Mouse (Mus musculus) activated CD4-positive, CD25-positive, alpha-beta regulatory T cell, adult 4 months (primary cell): ENCODE results near the gene Rpl12. TPM values are rescaled to one million over a fixed set of nuclear protein-coding genes. Genes with fewer than 3 reads are reported as not detected.
"Not testable (repeated sequence)": the region's sequence is repeated elsewhere in the genome, so short reads cannot be mapped to it uniquely, and the experiment has no call there.

ENCODE experiments used
- ATAC-seq: one replicate; pipeline ENCODE4 v1.8.0; 2017
- polyA plus RNA-seq, 2 experiments: library from polyadenylated mRNA; unstranded; fragments of 100-300 nt; shearing (Covaris generic); gene quantifications; one replicate each; pipeline ENCODE4 v1.2.1; 2017

The Rpl12 gene
- polyA plus RNA-seq, 2 experiments from 2014 or later, result 52.9 to 648 TPM

DNA sequence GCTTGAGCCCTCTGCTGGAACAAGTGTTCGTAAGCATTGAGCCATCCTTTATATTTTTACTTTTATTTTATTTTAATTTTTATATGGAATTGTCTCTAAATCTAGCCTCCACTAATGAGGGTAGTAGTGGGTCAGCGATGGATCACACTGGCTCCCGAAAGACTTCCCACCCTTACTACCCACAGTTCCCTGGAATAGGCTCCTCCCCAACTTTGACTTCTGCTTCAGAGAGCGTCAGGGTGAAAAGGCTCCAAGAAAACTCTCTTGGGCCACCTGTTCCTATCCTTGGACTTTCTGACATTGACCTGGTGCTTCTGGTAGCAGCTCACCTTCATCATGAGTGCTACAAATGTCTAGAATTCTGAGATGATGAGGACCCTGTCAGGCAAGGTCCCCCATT lies 21.3 kb downstream of the Rpl12 start:
- ATAC-seq, result no peak

DNA sequence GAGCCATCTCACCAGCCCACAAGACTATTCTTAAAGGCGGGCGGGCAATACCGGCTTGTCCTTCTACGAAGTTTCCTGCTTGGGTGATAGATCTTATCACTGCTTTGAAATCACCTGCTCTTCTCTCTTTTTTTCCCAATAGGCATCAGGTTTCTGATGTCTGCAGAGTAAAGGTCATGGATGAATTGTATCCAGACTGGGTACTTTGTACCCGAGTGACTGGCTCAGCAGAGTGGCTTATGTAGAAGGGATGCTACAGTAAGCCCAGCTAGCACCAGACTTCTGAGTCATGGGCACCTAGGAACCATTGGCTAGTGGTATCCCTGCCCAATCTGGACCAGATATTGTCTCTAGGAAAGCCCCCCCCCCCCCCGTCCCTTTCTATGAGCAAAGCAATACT lies 22.3 kb downstream of the Rpl12 start:
- no peak for ATAC-seq

DNA sequence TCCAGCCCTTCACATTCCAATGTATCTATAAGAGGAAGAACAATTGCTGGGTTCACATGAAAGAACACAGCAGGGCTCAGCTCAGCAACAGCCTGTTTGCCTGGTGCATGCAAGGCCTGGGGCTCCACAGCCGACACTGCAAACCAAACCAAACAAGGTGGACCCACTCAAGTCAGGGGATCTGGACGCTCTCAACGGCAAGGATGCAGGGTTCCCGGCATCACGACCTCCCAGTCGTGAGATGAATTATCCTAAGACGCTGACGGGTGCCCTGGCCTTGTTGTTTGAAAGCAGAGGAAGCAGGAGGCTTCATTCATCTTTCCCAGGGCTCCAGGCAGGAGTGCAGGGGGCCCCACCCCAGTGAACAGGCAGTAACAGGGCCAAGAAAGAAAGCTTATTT lies 24.5 kb downstream of the Rpl12 start:
- ATAC-seq, result no peak

DNA sequence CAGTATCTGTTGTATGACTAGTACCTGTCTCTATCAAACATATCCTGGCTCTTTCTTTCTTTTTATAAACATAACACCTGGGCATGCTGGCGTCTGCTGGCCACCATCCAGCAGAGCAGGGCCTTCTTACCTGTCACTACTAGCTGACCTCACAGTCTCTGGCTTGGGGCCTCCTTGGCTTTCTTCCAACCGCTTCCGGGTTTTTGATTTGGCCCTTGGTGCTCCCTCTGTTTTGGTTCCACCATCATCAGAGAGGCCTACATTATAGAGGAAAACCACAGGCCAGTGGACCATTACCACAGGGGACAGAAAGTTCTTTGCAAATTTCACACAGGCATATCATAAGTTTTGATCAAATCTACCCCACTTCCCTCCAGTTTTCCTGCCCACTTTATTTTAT lies 28.0 kb downstream of the Rpl12 start:
- ATAC-seq, result no peak

DNA sequence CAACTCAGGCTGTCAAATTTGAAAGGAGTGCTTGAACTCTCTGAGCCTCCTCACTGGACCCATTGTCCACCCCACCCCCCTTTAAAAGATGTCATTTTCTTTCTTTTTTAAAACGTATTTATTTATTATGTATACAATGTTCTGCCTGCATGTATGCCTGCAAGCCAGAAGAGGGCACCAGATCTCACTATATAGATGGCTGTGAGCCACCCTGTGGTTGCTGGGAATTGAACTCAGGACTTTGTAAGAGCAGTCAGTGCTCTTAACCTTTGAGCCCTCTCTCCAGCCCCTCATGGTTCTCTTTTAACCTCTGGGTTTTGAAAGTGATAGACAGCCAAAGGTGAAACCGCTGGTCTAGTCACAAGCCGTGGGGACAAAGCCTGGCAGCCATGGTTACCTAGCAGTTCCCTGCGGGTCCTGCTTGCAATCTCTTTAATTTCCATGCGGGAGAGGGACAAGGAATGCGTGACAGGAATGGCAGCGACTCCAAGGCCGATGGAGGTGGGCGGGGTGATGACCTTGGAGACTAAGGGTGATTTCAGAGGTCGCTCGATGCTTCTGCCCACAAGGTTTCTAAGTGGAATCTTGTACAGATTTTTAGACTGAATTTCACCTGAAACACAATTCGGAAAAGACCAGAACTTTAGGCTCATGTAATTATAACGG lies 28.9 kb downstream of the Rpl12 start:
- no peak for ATAC-seq

DNA sequence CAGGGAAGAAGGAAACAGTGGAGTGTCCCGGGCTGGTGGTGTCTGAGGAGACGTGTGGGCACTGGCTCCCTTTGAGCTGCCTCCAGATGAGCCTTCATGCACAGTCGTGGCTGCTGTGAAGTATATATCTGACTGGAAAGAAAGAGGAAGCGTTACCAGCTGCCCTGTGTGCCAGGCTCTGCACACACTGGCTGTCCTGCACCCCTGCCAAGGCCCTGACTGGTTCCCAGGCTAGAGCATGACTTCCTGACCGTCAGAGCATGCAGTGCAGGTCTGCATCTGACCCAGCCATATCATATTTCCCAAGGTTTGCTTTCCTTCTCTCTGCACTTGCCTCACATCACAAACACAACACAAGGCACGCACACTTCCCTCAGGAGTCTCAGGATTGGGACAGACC lies 30.8 kb downstream of the Rpl12 start:
- no peak for ATAC-seq

DNA sequence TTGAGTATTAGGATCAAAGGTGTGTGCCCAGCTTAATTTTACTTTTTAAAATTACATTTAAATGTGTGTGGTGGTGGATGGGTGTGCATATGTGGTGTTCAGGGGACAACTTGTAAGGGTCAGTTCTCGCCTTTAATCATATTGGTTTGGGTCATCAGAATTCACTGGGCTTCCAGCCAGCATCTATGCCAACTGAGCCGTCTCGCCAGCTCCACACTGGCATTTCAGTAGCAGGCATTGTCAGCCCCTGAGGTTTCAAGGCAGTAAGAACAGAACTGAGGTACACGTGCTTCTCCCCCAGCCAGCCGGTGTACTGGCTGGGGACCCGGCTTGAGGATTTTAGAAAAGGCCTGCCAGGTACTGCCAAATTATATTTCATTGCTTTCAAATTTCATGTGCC lies 35.7 kb downstream of the Rpl12 start:
- no peak for ATAC-seq

DNA sequence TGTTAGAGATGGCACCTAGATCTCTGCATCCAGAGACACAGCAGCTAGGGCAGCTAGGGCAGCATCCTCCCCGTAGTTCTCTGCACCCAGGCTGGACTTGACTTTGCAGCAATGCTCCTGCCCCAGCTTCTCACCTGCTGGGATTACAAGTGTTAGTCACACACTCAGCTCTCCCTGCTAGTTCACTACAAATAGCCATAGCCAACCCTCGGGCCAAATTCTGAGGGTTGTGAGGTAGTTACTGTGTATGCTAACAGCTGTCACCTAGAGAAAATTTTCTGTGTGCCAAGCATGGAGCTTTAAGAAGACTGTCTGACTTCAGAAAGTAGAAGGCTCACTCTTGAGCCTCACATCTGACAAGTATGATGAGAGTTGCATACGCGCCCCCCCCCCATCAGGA lies 36.4 kb downstream of the Rpl12 start:
- ATAC-seq, result no peak

DNA sequence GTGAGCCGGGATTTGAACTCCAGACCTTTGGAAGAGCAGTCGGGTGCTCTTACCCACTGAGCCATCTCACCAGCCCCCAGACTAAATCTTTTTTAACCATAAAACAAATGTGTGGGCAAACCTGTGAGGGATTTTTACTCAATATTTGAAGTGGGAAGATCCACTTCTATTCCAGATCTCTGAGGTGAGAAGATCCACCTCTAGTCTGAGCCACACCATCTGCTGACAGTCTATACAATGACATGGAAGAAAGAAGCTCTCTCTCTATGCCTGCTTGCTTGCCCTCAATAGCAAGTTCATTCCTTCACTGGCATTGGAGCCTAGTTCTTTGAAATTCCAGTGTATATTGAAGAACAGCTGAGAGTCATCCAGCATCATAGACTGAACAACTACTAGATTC lies 38.4 kb downstream of the Rpl12 start:
- no peak for ATAC-seq

DNA sequence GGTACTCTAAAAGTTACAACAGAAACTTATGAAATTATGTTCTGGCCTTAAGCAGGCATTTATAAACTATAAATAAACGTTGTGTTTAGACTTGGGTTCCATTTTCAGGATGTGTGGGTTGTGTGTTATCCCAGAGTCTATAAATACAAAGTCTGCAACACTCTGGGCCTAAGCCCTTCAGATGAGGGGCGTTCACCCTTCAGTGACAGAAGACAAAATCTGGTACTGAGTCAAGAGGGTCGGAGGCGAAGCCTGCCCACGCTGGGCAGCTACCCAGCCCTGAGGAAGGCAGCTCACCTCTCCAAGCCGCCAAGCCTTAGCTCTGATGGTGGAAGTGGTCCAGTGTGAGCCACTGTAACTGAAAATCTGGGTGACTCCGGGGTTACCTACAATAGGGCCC lies 40.8 kb downstream of the Rpl12 start:
- no peak for ATAC-seq

DNA sequence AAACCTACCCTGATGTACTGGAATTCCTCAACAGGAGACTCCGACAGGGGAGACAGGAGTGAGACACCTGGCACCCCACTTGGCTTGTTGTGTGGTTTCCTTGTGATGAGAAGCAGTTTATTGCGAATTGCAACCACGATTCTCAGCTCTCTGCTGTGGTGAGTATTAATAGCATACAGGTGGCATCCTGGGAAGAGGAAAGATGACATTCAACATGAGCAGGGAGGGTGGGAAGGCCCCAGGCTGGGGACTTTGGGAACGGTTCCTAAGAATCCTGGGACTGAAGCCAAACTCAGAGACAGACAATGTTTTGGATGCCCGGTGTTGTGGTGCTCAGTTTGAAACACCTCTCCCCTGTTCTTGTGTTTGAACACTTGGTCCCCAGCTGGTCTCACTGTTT lies 43.7 kb downstream of the Rpl12 start:
- no peak for ATAC-seq

DNA sequence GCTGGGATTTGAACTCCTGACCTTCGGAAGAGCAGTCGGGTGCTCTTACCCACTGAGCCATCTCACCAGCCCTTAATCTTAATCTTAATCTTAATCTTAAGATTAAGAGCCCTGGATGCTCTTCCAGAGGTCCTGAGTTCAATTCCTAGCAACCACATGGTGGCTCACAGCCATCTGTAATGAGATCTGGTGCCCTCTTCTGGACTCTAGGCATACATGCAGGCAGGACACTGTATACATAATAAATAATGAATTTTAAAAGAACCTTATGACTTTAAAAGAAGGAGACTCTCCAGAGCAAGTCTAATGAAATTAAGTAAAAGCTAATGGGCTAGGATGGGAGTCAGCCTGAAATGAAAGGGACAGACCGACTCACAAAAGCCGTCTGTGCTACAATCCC lies 47.7 kb downstream of the Rpl12 start:
- not testable (repeated sequence) for ATAC-seq

DNA sequence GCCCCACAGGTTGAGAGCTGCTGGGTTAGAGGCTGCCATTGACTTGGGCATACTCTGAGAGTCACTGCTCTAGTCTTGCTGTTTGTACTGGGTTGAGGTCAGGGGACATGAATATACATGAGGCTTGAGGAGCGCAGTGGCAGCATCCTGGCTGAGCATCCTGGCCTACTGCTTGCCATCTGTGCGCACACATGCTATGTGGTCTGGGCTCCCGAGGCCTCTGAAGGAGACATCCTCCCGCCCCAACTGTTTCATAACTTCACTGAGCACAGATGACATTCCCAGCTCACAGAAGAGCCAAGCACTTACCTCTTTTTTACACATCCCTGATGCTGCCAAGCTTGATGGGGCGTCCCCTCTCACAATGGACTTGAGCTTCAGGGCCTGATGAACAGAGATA lies 53.5 kb downstream of the Rpl12 start:
- ATAC-seq, result no peak

Other genes starting within 250 kb of the Rpl12 start
- gene Cdk9, start 248.5 kb upstream of the Rpl12 start, polyA plus RNA-seq, result 10 to 100 TPM; 26.2 to 26.4 TPM
- gene Sh2d3c, start 240.5 kb upstream of the Rpl12 start, polyA plus RNA-seq, result 10 to 100 TPM; 62.2 to 84.6 TPM
- gene 6330409D20Rik, start 220.5 kb upstream of the Rpl12 start, polyA plus RNA-seq, result under 1 TPM in 1 of 2 experiments, not detected in 1; 0.99 TPM
- 10 to 100 TPM; 58.9 to 62.2 TPM for gene Tor2a, start 204.3 kb upstream of the Rpl12 start, polyA plus RNA-seq
- under 1 TPM; 0.61 to 0.65 TPM for gene Ttc16, start 185.9 kb upstream of the Rpl12 start, polyA plus RNA-seq
- gene Ptrh1, start 185.8 kb upstream of the Rpl12 start, polyA plus RNA-seq, result 1 to 10 TPM; 4.9 to 6.3 TPM
- not detected for gene Cfap157, start 177.1 kb upstream of the Rpl12 start, polyA plus RNA-seq
- 1 to 10 TPM; 2.4 to 2.9 TPM for gene Stxbp1, start 114.3 kb upstream of the Rpl12 start, polyA plus RNA-seq
- gene Fam129b, start 85.4 kb upstream of the Rpl12 start, polyA plus RNA-seq, result 1 to 10 TPM; 1.3 to 2.1 TPM
- gene Lrsam1, start 55 bp downstream of the Rpl12 start, polyA plus RNA-seq, result 1 to 10 TPM; 4.1 to 4.7 TPM
- 1 to 10 TPM; 2.3 to 2.9 TPM for gene Slc2a8, start 20.5 kb downstream of the Rpl12 start, polyA plus RNA-seq
- under 1 TPM in 1 of 2 experiments, not detected in 1; 0.22 TPM for gene Garnl3, start 170.1 kb downstream of the Rpl12 start, polyA plus RNA-seq